Mouse (Mus musculus): Measurements from ENCODE around the gene Ccdc36. TPM values are rescaled to one million over a fixed set of nuclear protein-coding genes. Genes with fewer than 3 reads are reported as not detected.

The Ccdc36 gene
- 0.57 and 0.97 TPM in 2 replicates for polyA plus RNA-seq (2016; fragmentation: Nextera tagmentation; extraction: Ambion mirVana)

DNA sequence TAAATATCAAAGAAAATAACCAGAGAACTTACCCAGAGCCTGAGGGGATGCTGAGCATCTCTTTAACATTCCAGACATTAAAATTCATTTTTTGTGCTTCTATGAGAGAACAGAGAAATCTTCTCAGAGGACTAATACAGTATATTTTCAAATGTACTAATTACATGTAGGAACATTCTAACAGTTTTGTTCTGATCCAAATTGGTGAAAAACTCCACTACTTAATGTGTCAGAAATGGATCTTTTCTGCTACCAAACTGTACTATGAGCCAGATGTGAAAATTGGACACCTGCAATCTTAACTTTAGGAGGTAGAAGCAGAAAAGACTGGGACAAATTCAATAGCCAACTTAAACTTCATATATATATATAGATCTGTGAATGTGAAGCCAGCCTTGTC is at the start of gene Ccdc36:
Ccdc36 (minus strand) TSS at position 101 of the 400 bp plus-strand sequence.
- no peaks in the 10 kb centered on the region for H3K27me3 ChIP-seq (ENCODE audit: poor library complexity, severe bottlenecking)
- H3K27ac ChIP-seq: no peak within 1 kb of the TSS

DNA sequence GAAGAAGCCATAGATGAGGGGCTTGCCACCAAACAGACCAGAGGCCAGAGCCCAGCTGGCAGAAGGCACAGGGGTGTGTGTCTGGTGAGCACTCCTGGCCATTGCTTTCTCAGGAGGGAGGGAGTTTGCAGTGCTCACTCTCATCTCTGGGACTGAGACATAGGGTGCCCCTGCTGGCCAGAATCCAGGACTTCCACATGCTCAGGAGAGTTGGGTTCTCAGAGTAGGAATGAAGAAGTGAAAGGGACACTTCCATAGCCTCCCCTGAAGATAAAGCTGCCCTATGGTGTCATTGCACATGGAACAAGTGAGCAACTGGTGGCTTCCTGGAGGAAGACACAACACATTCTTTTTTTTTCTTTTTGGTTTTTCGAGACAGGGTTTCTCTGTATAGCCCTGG is 46.2 kb upstream of the Ccdc36 start:
- Histone ChIP-seq H3K27ac (no peak overlapping the region), H3K36me3 (replicated peaks) (no peaks in the 10 kb centered on the region), H3K27me3 (ENCODE audit: poor library complexity, severe bottlenecking) (no peaks in the 10 kb centered on the region), H3K4me1 (peaks cover 18% of the 10 kb centered on the region), H3K9me3 (no peaks in the 10 kb centered on the region), H3K4me3 (no peak overlapping the region)
- DNase-seq (ENCODE audit: extremely low spot score, low spot score): no peak
- WGBS: 73% methylated on average over 1 of the region's 1 CpGs

More for the DNA sequence above, at the start of gene Ccdc36:
- H3K4me3 ChIP-seq: no peak within 1 kb of the TSS
- DNase-seq (ENCODE audit: extremely low spot score, low spot score): no peak
- no peaks in the 10 kb centered on the region for H3K36me3 ChIP-seq (replicated peaks)
- H3K4me1 ChIP-seq: peaks cover 5% of the 10 kb centered on the region
- no peaks in the 10 kb centered on the region for H3K9me3 ChIP-seq

- no peaks in the 10 kb centered on the region for H3K27me3 ChIP-seq (ENCODE audit: poor library complexity, severe bottlenecking)
- no peaks in the 10 kb centered on the region for H3K4me1 ChIP-seq
- H3K27ac ChIP-seq: no peak overlapping the region
- no peak overlapping the region for H3K4me3 ChIP-seq
- no peak for DNase-seq (ENCODE audit: extremely low spot score, low spot score)
- no peaks in the 10 kb centered on the region for H3K9me3 ChIP-seq
- H3K36me3 ChIP-seq (replicated peaks): peaks cover 31% of the 10 kb centered on the region
- WGBS: 82% methylated on average over 4 of the region's 4 CpGs
Observed at GRCm38 (mm10) chr9:108469845-108470244, 41.6 kb upstream of the Ccdc36 start.

GRCm38 (mm10) chr9:108469430-108469829 is 41.1 kb upstream of the Ccdc36 start:
- 85% methylated on average over 5 of the region's 5 CpGs for WGBS
- Histone ChIP-seq H3K36me3 (replicated peaks) (peaks cover 35% of the 10 kb centered on the region), H3K27me3 (ENCODE audit: poor library complexity, severe bottlenecking) (no peaks in the 10 kb centered on the region), H3K4me3 (no peak overlapping the region), H3K9me3 (no peaks in the 10 kb centered on the region), H3K4me1 (no peaks in the 10 kb centered on the region), H3K27ac (no peak overlapping the region)
- DNase-seq (ENCODE audit: extremely low spot score, low spot score): no peak

- no peaks in the 10 kb centered on the region for H3K9me3 ChIP-seq
- no peaks in the 10 kb centered on the region for H3K27me3 ChIP-seq (ENCODE audit: poor library complexity, severe bottlenecking)
- no peak overlapping the region for H3K4me3 ChIP-seq
- peaks cover 58% of the 10 kb centered on the region for H3K36me3 ChIP-seq (replicated peaks)
- WGBS: 87% methylated on average over 2 of the region's 2 CpGs
- no peak overlapping the region for H3K27ac ChIP-seq
- H3K4me1 ChIP-seq: peaks cover 10% of the 10 kb centered on the region
- no peak for DNase-seq (ENCODE audit: extremely low spot score, low spot score)
Observed at GRCm38 (mm10) chr9:108466219-108466618, 37.9 kb upstream of the Ccdc36 start.

GRCm38 (mm10) chr9:108463713-108464112 is 35.4 kb upstream of the Ccdc36 start:
- Histone ChIP-seq H3K4me3 (no peak overlapping the region), H3K27me3 (ENCODE audit: poor library complexity, severe bottlenecking) (no peaks in the 10 kb centered on the region), H3K9me3 (no peaks in the 10 kb centered on the region), H3K4me1 (peaks cover 21% of the 10 kb centered on the region), H3K36me3 (replicated peaks) (peaks cover 58% of the 10 kb centered on the region), H3K27ac (no peak overlapping the region)
- no peak for DNase-seq (ENCODE audit: extremely low spot score, low spot score)
- WGBS: 95% methylated on average over 9 of the region's 9 CpGs

DNA sequence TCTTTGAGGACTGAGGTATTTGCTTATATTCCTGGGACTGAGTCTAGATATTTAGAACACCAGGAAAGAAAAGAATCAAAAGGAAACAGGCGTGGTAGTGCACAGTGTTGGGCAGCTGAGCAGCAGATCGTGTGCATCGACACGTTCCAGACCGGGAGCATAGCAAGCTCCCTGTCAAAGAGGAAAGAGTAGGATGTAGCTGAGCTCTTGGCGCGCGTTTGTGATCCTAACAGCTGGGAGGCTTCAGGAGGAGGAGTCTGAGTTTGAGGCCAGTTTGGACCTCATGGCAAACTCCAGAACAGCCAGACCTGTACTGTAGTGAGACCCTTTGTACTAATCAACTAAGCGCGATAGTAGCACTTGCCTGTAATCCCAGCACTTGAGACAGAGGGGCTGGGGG is 33.9 kb upstream of the Ccdc36 start:
- 95% methylated on average over 10 of the region's 10 CpGs for WGBS
- Histone ChIP-seq H3K27ac (no peak overlapping the region), H3K4me3 (peak overlapping the region; percentile 99; the same call in 1 of the 2 replicates), H3K4me1 (peaks cover 21% of the 10 kb centered on the region), H3K36me3 (replicated peaks) (peaks cover 51% of the 10 kb centered on the region), H3K27me3 (ENCODE audit: poor library complexity, severe bottlenecking) (no peaks in the 10 kb centered on the region; the same call in 1 of the 2 replicates), H3K9me3 (no peaks in the 10 kb centered on the region)
- no peak for DNase-seq (ENCODE audit: extremely low spot score, low spot score)

- no peak for DNase-seq (ENCODE audit: extremely low spot score, low spot score)
- Histone ChIP-seq H3K4me3 (peak overlapping the region; percentile 99), H3K4me1 (peaks cover 21% of the 10 kb centered on the region), H3K27me3 (ENCODE audit: poor library complexity, severe bottlenecking) (no peaks in the 10 kb centered on the region; the same call in 1 of the 2 replicates), H3K9me3 (no peaks in the 10 kb centered on the region), H3K27ac (0 out of 2 replicates have a peak overlapping the region, but pooled peaks have one; percentile 95), H3K36me3 (replicated peaks) (peaks cover 46% of the 10 kb centered on the region)
- WGBS: 93% methylated on average over 5 of the region's 5 CpGs
Observed at GRCm38 (mm10) chr9:108461675-108462074, 33.4 kb upstream of the Ccdc36 start.

- no peaks in the 10 kb centered on the region; the same call in 1 of the 2 replicates for H3K27me3 ChIP-seq (ENCODE audit: poor library complexity, severe bottlenecking)
- WGBS: 28% methylated on average over 11 of the region's 11 CpGs
- peak within 1 kb of the TSS; percentile 95 for H3K27ac ChIP-seq
- H3K4me1 ChIP-seq: peaks cover 21% of the 10 kb centered on the region
- H3K9me3 ChIP-seq: no peaks in the 10 kb centered on the region
- peaks cover 41% of the 10 kb centered on the region for H3K36me3 ChIP-seq (replicated peaks)
- no peak for DNase-seq (ENCODE audit: extremely low spot score, low spot score)
- H3K4me3 ChIP-seq: peak within 1 kb of the TSS; percentile 99
Observed at GRCm38 (mm10) chr9:108461181-108461631, 32.9 kb upstream of the Ccdc36 start, which contains the start of gene Klhdc8b. Klhdc8b (minus strand) TSS chr9:108461581.

GRCm38 (mm10) chr9:108460319-108461178 is 32.3 kb upstream of the Ccdc36 start, which contains the start of gene Ccdc71:
Ccdc71 (plus strand) TSS chr9:108460527.
- H3K27me3 ChIP-seq (ENCODE audit: poor library complexity, severe bottlenecking): no peaks in the 10 kb centered on the region; the same call in 1 of the 2 replicates
- no peaks in the 10 kb centered on the region for H3K9me3 ChIP-seq
- peaks cover 21% of the 10 kb centered on the region for H3K4me1 ChIP-seq
- peak within 1 kb of the TSS; percentile 95 for H3K27ac ChIP-seq
- peaks cover 34% of the 10 kb centered on the region for H3K36me3 ChIP-seq (replicated peaks)
- 1% methylated on average over 50 of the region's 52 CpGs for WGBS
- DNase-seq (ENCODE audit: extremely low spot score, low spot score): peak; percentile 87
- H3K4me3 ChIP-seq: peak within 1 kb of the TSS; percentile 99

DNA sequence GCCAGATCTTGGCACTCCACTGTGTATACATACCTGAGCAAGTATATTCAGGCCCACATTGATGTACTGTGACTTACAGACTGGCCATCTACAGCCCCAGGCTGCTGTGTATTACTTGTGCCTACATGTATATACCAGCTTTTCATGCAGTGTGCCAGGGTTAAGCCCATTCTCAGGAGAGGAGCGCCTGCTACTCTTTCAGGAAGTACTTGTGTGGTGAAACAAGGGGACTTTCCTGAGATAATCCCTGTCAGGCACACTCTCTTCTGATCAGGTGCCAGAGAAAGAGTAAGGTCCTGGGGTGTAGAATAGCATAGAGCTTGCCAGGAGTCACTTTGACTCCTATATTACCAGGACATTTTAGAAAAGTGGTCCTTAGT is 31.6 kb upstream of the Ccdc36 start:
- Histone ChIP-seq H3K27me3 (ENCODE audit: poor library complexity, severe bottlenecking) (no peaks in the 10 kb centered on the region; the same call in 1 of the 2 replicates), H3K4me3 (peak overlapping the region; percentile 99), H3K36me3 (replicated peaks) (peaks cover 28% of the 10 kb centered on the region), H3K27ac (peak overlapping the region; percentile 95), H3K4me1 (peaks cover 21% of the 10 kb centered on the region), H3K9me3 (no peaks in the 10 kb centered on the region)
- WGBS: 97% methylated on average over 1 of the region's 1 CpGs
- no peak for DNase-seq (ENCODE audit: extremely low spot score, low spot score)

- H3K27me3 ChIP-seq (ENCODE audit: poor library complexity, severe bottlenecking): no peaks in the 10 kb centered on the region; the same call in 1 of the 2 replicates
- H3K9me3 ChIP-seq: no peaks in the 10 kb centered on the region
- DNase-seq (ENCODE audit: extremely low spot score, low spot score): no peak
- H3K4me1 ChIP-seq: peaks cover 34% of the 10 kb centered on the region
- no peaks in the 10 kb centered on the region for H3K36me3 ChIP-seq (replicated peaks)
- H3K27ac ChIP-seq: no peak overlapping the region
- no peak overlapping the region for H3K4me3 ChIP-seq
- WGBS: 87% methylated on average over 10 of the region's 10 CpGs
Observed at GRCm38 (mm10) chr9:108456953-108457352, 28.7 kb upstream of the Ccdc36 start.
